Mouse (Mus musculus) embryonic facial prominence, embryonic 15.5 days (tissue): ENCODE measurements around the gene Unc50. TPM values are rescaled to one million over a fixed set of nuclear protein-coding genes. Genes with fewer than 3 reads are reported as not detected.

ENCODE experiments used
- ATAC-seq: fragments of 200-750 bp; cut with Nextera tagmentation; 2 replicates; pipeline ENCODE4 v1.8.0; 2017; ENCODE audit warnings: low read depth, moderate TSS enrichment; ENCODE audit not compliant: insufficient number of reproducible peaks, low FRiP score, low TSS enrichment
- H3K27ac ChIP-seq: fragments of 300-500 bp; sonication (generic); replicated peaks from 2 replicates; pipeline ENCODE4 v1.5.1; 2015; ENCODE audit warnings: mild to moderate bottlenecking, inconsistent platforms
- H3K27me3 ChIP-seq: fragments of 300-500 bp; sonication (generic); 2 replicates; pipeline ENCODE4 v1.6.1; 2015; ENCODE audit warnings: inconsistent platforms
- H3K36me3 ChIP-seq: fragments of 300-500 bp; sonication (generic); 2 replicates; pipeline ENCODE4 v1.6.1; 2015; ENCODE audit warnings: mild to moderate bottlenecking, inconsistent platforms
- H3K4me1 ChIP-seq: fragments of 300-500 bp; sonication (generic); 2 replicates; pipeline ENCODE4 v1.6.1; 2015; ENCODE audit warnings: inconsistent platforms
- H3K4me2 ChIP-seq: fragments of 300-500 bp; sonication (generic); replicated peaks from 2 replicates; pipeline ENCODE4 v1.6.1; 2015; ENCODE audit warnings: mild to moderate bottlenecking, inconsistent platforms
- H3K4me3 ChIP-seq: fragments of 300-500 bp; sonication (generic); replicated peaks from 2 replicates; pipeline ENCODE4 v1.5.1; 2015; ENCODE audit warnings: mild to moderate bottlenecking, inconsistent platforms
- H3K9ac ChIP-seq: fragments of 300-500 bp; sonication (generic); 2 replicates; pipeline ENCODE4 v1.6.1; 2015; ENCODE audit warnings: inconsistent platforms
- H3K9me3 ChIP-seq: fragments of 300-500 bp; sonication (generic); replicated peaks from 2 replicates; pipeline ENCODE4 v1.6.1; 2016; ENCODE audit warnings: inconsistent platforms
- WGBS: fragments of 180-500 bp; shearing (Covaris S2); methylation state at CpG from one replicate; pipeline ENCODE4 v1.1.7; 2015; 5-methylcytosine and 5-hydroxymethylcytosine counted together
- polyA plus RNA-seq: library from polyadenylated mRNA; unstranded; fragments of >200 nt; fragmentation: Nextera tagmentation; extraction: Ambion mirVana; gene quantifications from 2 replicates; pipeline ENCODE4 v1.2.1, GENCODE M21; 2015

The Unc50 gene
- 140 and 145 TPM in 2 replicates for polyA plus RNA-seq

GRCm38 (mm10) chr1:37429366-37430296 is at the start of gene Unc50, which contains the start of gene Coa5:
Unc50 (plus strand) TSS chr1:37430139.
Coa5 (minus strand) TSS chr1:37430103.
- H3K4me3 ChIP-seq = peak within 1 kb of the TSS; percentile 78
- ATAC-seq = peak; percentile 97
- WGBS = 3% methylated on average over 57 of the region's 57 CpGs
- no peaks in the 10 kb centered on the region for H3K9me3 ChIP-seq
- H3K36me3 ChIP-seq = peaks cover 36% of the 10 kb centered on the region
- H3K4me1 ChIP-seq = peaks cover 25% of the 10 kb centered on the region
- peak within 1 kb of the TSS; percentile 61 for H3K27ac ChIP-seq
- H3K27me3 ChIP-seq = no peaks in the 10 kb centered on the region
- H3K4me2 ChIP-seq = peak within 1 kb of the TSS; percentile 87
- H3K9ac ChIP-seq = peak within 1 kb of the TSS; percentile 78

- ATAC-seq = no peak
- H3K4me2 ChIP-seq = no peak overlapping the region
- no peak overlapping the region for H3K9ac ChIP-seq
- no peaks in the 10 kb centered on the region for H3K4me1 ChIP-seq
- H3K4me3 ChIP-seq = no peak overlapping the region
- no peaks in the 10 kb centered on the region for H3K27me3 ChIP-seq
- H3K36me3 ChIP-seq = peaks cover 29% of the 10 kb centered on the region; the same call in 1 of the 2 replicates
- no peaks in the 10 kb centered on the region for H3K9me3 ChIP-seq
- no peak overlapping the region for H3K27ac ChIP-seq
- 96% methylated on average over 5 of the region's 5 CpGs for WGBS
Observed at GRCm38 (mm10) chr1:37380913-37381312, 49.0 kb upstream of the Unc50 start.

- Histone ChIP-seq H3K4me1 (no peaks in the 10 kb centered on the region), H3K27me3 (no peaks in the 10 kb centered on the region), H3K4me2 (no peak overlapping the region), H3K27ac (no peak overlapping the region), H3K36me3 (peaks cover 29% of the 10 kb centered on the region; the same call in 1 of the 2 replicates), H3K9ac (no peak overlapping the region), H3K9me3 (no peaks in the 10 kb centered on the region), H3K4me3 (no peak overlapping the region)
- 80% methylated on average over 3 of the region's 3 CpGs for WGBS
- ATAC-seq = 0 out of 2 replicates have a peak, but pooled peaks have one; percentile 40
Observed at GRCm38 (mm10) chr1:37384304-37384703, 45.6 kb upstream of the Unc50 start.

GRCm38 (mm10) chr1:37386448-37386971 is 43.4 kb upstream of the Unc50 start:
- WGBS = 63% methylated on average over 7 of the region's 7 CpGs
- Histone ChIP-seq H3K27me3 (no peaks in the 10 kb centered on the region), H3K9me3 (no peaks in the 10 kb centered on the region), H3K9ac (no peak overlapping the region), H3K4me2 (no peak overlapping the region), H3K36me3 (peaks cover 20% of the 10 kb centered on the region), H3K4me3 (no peak overlapping the region), H3K4me1 (no peaks in the 10 kb centered on the region), H3K27ac (no peak overlapping the region)
- ATAC-seq = no peak

- no peak overlapping the region for H3K27ac ChIP-seq
- H3K27me3 ChIP-seq = no peaks in the 10 kb centered on the region
- H3K4me2 ChIP-seq = no peak overlapping the region
- peaks cover 11% of the 10 kb centered on the region for H3K36me3 ChIP-seq
- H3K4me1 ChIP-seq = no peaks in the 10 kb centered on the region
- H3K9ac ChIP-seq = no peak overlapping the region
- no peak; the same call in 1 of the 2 replicates for ATAC-seq
- H3K9me3 ChIP-seq = no peaks in the 10 kb centered on the region
- 77% methylated on average over 5 of the region's 5 CpGs for WGBS
- H3K4me3 ChIP-seq = no peak overlapping the region
Observed at GRCm38 (mm10) chr1:37393174-37393573, 36.8 kb upstream of the Unc50 start.

- WGBS = 82% methylated on average over 1 of the region's 1 CpGs
- H3K36me3 ChIP-seq = 0 out of 2 replicates have a peak, but pooled peaks cover 11% of the 10 kb centered on the region
- H3K9me3 ChIP-seq = no peaks in the 10 kb centered on the region
- no peak overlapping the region for H3K4me3 ChIP-seq
- H3K9ac ChIP-seq = no peak overlapping the region
- no peaks in the 10 kb centered on the region for H3K4me1 ChIP-seq
- no peak overlapping the region for H3K27ac ChIP-seq
- no peaks in the 10 kb centered on the region for H3K27me3 ChIP-seq
- no peak for ATAC-seq
- no peak overlapping the region for H3K4me2 ChIP-seq
Observed at GRCm38 (mm10) chr1:37396481-37396880, 33.5 kb upstream of the Unc50 start.

- ATAC-seq = no peak
- no peaks in the 10 kb centered on the region for H3K4me1 ChIP-seq
- no peak overlapping the region for H3K4me3 ChIP-seq
- no peaks in the 10 kb centered on the region for H3K27me3 ChIP-seq
- H3K36me3 ChIP-seq = 0 out of 2 replicates have a peak, but pooled peaks cover 11% of the 10 kb centered on the region
- 69% methylated on average over 3 of the region's 3 CpGs for WGBS
- H3K9me3 ChIP-seq = no peaks in the 10 kb centered on the region
- H3K4me2 ChIP-seq = no peak overlapping the region
- H3K27ac ChIP-seq = no peak overlapping the region
- no peak overlapping the region for H3K9ac ChIP-seq
Observed at GRCm38 (mm10) chr1:37398961-37399360, 31.0 kb upstream of the Unc50 start.

GRCm38 (mm10) chr1:37399734-37400133 is 30.2 kb upstream of the Unc50 start:
- no peak overlapping the region for H3K4me3 ChIP-seq
- no peak overlapping the region for H3K4me2 ChIP-seq
- H3K9ac ChIP-seq = no peak overlapping the region
- H3K9me3 ChIP-seq = no peaks in the 10 kb centered on the region
- 0 out of 2 replicates have a peak, but pooled peaks cover 11% of the 10 kb centered on the region for H3K36me3 ChIP-seq
- WGBS = 82% methylated on average over 8 of the region's 8 CpGs
- no peaks in the 10 kb centered on the region for H3K4me1 ChIP-seq
- ATAC-seq = no peak
- no peaks in the 10 kb centered on the region for H3K27me3 ChIP-seq
- H3K27ac ChIP-seq = no peak overlapping the region

- Histone ChIP-seq H3K9me3 (no peaks in the 10 kb centered on the region), H3K4me3 (no peak overlapping the region), H3K27ac (no peak overlapping the region), H3K4me1 (no peaks in the 10 kb centered on the region), H3K27me3 (no peaks in the 10 kb centered on the region), H3K36me3 (0 out of 2 replicates have a peak, but pooled peaks cover 4% of the 10 kb centered on the region), H3K4me2 (no peak overlapping the region), H3K9ac (no peak overlapping the region)
- WGBS = 46% methylated on average over 4 of the region's 4 CpGs
- no peak for ATAC-seq
Observed at GRCm38 (mm10) chr1:37401687-37402086, 28.3 kb upstream of the Unc50 start.

GRCm38 (mm10) chr1:37405137-37405536 is 24.8 kb upstream of the Unc50 start:
- 89% methylated on average over 2 of the region's 2 CpGs for WGBS
- Histone ChIP-seq H3K27ac (no peak overlapping the region), H3K36me3 (no peaks in the 10 kb centered on the region), H3K9me3 (no peaks in the 10 kb centered on the region), H3K9ac (no peak overlapping the region), H3K4me3 (no peak overlapping the region), H3K4me2 (no peak overlapping the region), H3K4me1 (no peaks in the 10 kb centered on the region), H3K27me3 (no peaks in the 10 kb centered on the region)
- ATAC-seq = no peak

GRCm38 (mm10) chr1:37407228-37407627 is 22.7 kb upstream of the Unc50 start:
- no peaks in the 10 kb centered on the region for H3K27me3 ChIP-seq
- H3K4me2 ChIP-seq = no peak overlapping the region
- H3K27ac ChIP-seq = no peak overlapping the region
- H3K9ac ChIP-seq = no peak overlapping the region
- H3K4me3 ChIP-seq = no peak overlapping the region
- no peak for ATAC-seq
- H3K9me3 ChIP-seq = no peaks in the 10 kb centered on the region
- H3K4me1 ChIP-seq = no peaks in the 10 kb centered on the region
- H3K36me3 ChIP-seq = no peaks in the 10 kb centered on the region
- 75% methylated on average over 8 of the region's 8 CpGs for WGBS
